Mouse (Mus musculus) midbrain, embryonic 16.5 days (tissue): ENCODE results near the gene Hist1h1t. TPM values are rescaled to one million over a fixed set of nuclear protein-coding genes. Genes with fewer than 3 reads are reported as not detected.
"Not testable (repeated sequence)": the region's sequence is repeated elsewhere in the genome, so short reads cannot be mapped to it uniquely, and the experiment has no call there.

Experiments
- ATAC-seq: fragments of 200-750 bp; cut with Nextera tagmentation; 2 replicates; pipeline ENCODE4 v1.8.0; 2017; ENCODE audit warnings: moderate TSS enrichment
- H3K27ac ChIP-seq: fragments of 300-500 bp; sonication (generic); 2 replicates; pipeline ENCODE4 v1.5.1; 2014; ENCODE audit warnings: mild to moderate bottlenecking, low read length, mixed read lengths
- H3K27me3 ChIP-seq: fragments of 300-500 bp; sonication (generic); 2 replicates; pipeline ENCODE4 v1.6.1; 2014; ENCODE audit warnings: low read depth, low read length, mixed read lengths; ENCODE audit not compliant: control insufficient read depth, insufficient read depth
- H3K36me3 ChIP-seq: fragments of 300-500 bp; sonication (generic); 2 replicates; pipeline ENCODE4 v1.6.1; 2014; ENCODE audit warnings: mild to moderate bottlenecking, low read length, moderate library complexity, mixed read lengths; ENCODE audit not compliant: control insufficient read depth, insufficient read depth
- H3K4me1 ChIP-seq: fragments of 300-500 bp; sonication (generic); 2 replicates; pipeline ENCODE4 v1.6.1; 2014; ENCODE audit warnings: mild to moderate bottlenecking, low read length, mixed read lengths; ENCODE audit not compliant: control insufficient read depth, insufficient read depth
- H3K4me2 ChIP-seq: fragments of 300-500 bp; sonication (generic); 2 replicates; pipeline ENCODE4 v1.6.1; 2014; ENCODE audit warnings: mild to moderate bottlenecking, low read length, mixed read lengths
- H3K4me3 ChIP-seq: fragments of 300-500 bp; sonication (generic); 2 replicates; pipeline ENCODE4 v1.5.1; 2014; ENCODE audit warnings: low read depth, mild to moderate bottlenecking, low read length, moderate library complexity, mixed read lengths
- H3K9ac ChIP-seq: fragments of 300-500 bp; sonication (generic); 2 replicates; pipeline ENCODE4 v1.6.1; 2014; ENCODE audit warnings: low read depth, low read length, mixed read lengths
- H3K9me3 ChIP-seq: fragments of 300-500 bp; sonication (generic); replicated peaks from 2 replicates; pipeline ENCODE4 v1.6.1; 2014; ENCODE audit warnings: mild to moderate bottlenecking, low read length, mixed read lengths; ENCODE audit not compliant: control insufficient read depth, poor library complexity, severe bottlenecking
- WGBS: fragments of 180-500 bp; shearing (Covaris S2); extraction: QIAGEN DNeasy Blood & Tissue Kit; methylation state at CpG from one replicate; pipeline ENCODE4 v1.1.7; 2014; 5-methylcytosine and 5-hydroxymethylcytosine counted together
- polyA plus RNA-seq: library from polyadenylated mRNA; unstranded; fragments of >200 nt; fragmentation: Nextera tagmentation; extraction: Ambion mirVana; gene quantifications from 2 replicates; pipeline ENCODE4 v1.2.1, GENCODE M21; 2015

The Hist1h1t gene
- polyA plus RNA-seq, 1 experiment from 2014 or later = not detected

GRCm38 (mm10) chr13:23697491-23698299 is 2.1 kb downstream of the Hist1h1t start:
- peak; percentile 87 for ATAC-seq
- Histone ChIP-seq H3K9ac (peak overlapping the region; percentile 58), H3K27ac (peak overlapping the region; percentile 90), H3K4me2 (peak overlapping the region; percentile 84), H3K36me3 (no peaks in the 10 kb centered on the region), H3K4me1 (peaks cover 11% of the 10 kb centered on the region), H3K9me3 (no peaks in the 10 kb centered on the region), H3K27me3 (no peaks in the 10 kb centered on the region), H3K4me3 (peak overlapping the region; percentile 52)
- whole genome bisulfite sequencing = under 1% methylated on average over 23 of the region's 32 CpGs

DNA sequence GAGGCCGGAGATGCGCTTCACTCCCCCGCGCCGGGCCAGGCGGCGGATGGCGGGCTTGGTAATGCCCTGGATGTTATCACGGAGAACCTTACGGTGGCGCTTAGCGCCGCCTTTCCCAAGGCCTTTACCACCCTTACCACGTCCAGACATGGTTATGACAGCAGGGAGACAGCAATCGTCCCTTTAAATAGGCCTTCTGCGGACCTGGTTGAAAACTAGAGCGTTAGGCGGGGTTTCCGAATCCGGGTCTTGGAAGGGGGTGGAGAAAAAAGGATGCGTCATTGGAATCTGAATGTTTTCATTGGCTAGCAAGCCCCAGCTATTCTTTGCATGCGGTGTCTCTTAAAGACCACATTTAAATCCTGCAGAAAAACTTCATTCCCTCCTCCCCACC is 2.7 kb downstream of the Hist1h1t start, which contains the start of gene Hist1h4c:
Gene Hist1h4c (minus strand): TSS at position 155 of the 394 bp plus-strand sequence.
- WGBS = under 1% methylated on average over 21 of the region's 22 CpGs
- H3K27ac ChIP-seq = peak within 1 kb of the TSS; percentile 90
- H3K4me3 ChIP-seq = peak within 1 kb of the TSS; percentile 52
- no peaks in the 10 kb centered on the region for H3K9me3 ChIP-seq
- ATAC-seq = peak; percentile 97
- peaks cover 11% of the 10 kb centered on the region for H3K4me1 ChIP-seq
- no peaks in the 10 kb centered on the region for H3K36me3 ChIP-seq
- peak within 1 kb of the TSS; percentile 58 for H3K9ac ChIP-seq
- H3K4me2 ChIP-seq = peak within 1 kb of the TSS; percentile 84
- H3K27me3 ChIP-seq = no peaks in the 10 kb centered on the region

- Histone ChIP-seq H3K4me3 (no peak overlapping the region), H3K27me3 (no peaks in the 10 kb centered on the region), H3K9ac (0 out of 2 replicates have a peak overlapping the region, but pooled peaks have one; percentile 14), H3K4me1 (peaks cover 11% of the 10 kb centered on the region), H3K27ac (peak overlapping the region; percentile 67), H3K4me2 (peak overlapping the region; percentile 84), H3K9me3 (no peaks in the 10 kb centered on the region), H3K36me3 (no peaks in the 10 kb centered on the region)
- ATAC-seq = no peak
- 60% methylated on average over 6 of the region's 6 CpGs for WGBS
Measured at GRCm38 (mm10) chr13:23698996-23699395, 3.4 kb downstream of the Hist1h1t start.

DNA sequence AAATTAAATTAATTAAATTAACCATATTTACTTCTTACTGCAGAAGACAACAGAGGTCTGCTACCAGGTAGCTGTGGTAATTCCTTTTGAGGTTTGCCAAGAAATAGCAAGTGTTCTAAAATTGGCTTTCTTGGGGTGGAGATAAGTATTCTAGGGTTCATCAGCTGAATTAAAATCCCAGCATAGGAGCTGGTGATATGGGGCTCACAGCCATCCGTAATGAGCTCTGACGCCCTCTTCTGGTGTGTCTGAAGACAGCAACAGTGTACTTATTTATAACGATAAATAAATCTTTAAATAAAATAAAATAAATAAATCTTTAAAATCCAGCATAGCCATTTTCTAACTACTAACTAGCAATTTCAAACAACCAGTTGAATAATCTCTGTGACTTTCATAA is 4.2 kb downstream of the Hist1h1t start:
- ATAC-seq = no peak

GRCm38 (mm10) chr13:23700786-23701520 is 5.3 kb downstream of the Hist1h1t start:
- Histone ChIP-seq H3K9ac (no peak overlapping the region), H3K27me3 (no peaks in the 10 kb centered on the region), H3K27ac (no peak overlapping the region), H3K4me3 (no peak overlapping the region), H3K36me3 (no peaks in the 10 kb centered on the region), H3K4me2 (no peak overlapping the region), H3K4me1 (peaks cover 11% of the 10 kb centered on the region), H3K9me3 (no peaks in the 10 kb centered on the region)
- WGBS = 28% methylated on average over 8 of the region's 8 CpGs
- 0 out of 2 replicates have a peak, but pooled peaks have one; percentile 15 for ATAC-seq

More for the DNA sequence above, 4.2 kb downstream of the Hist1h1t start:
- 73% methylated on average over 3 of the region's 3 CpGs for WGBS
- no peaks in the 10 kb centered on the region for H3K36me3 ChIP-seq
- H3K9me3 ChIP-seq = no peaks in the 10 kb centered on the region
- no peak overlapping the region for H3K9ac ChIP-seq
- no peak overlapping the region for H3K27ac ChIP-seq
- peaks cover 11% of the 10 kb centered on the region for H3K4me1 ChIP-seq
- no peak overlapping the region for H3K4me3 ChIP-seq
- no peak overlapping the region for H3K4me2 ChIP-seq
- no peaks in the 10 kb centered on the region for H3K27me3 ChIP-seq

- Histone ChIP-seq H3K4me1 (peaks cover 11% of the 10 kb centered on the region), H3K9ac (no peak overlapping the region), H3K4me2 (no peak overlapping the region), H3K9me3 (no peaks in the 10 kb centered on the region), H3K27ac (no peak overlapping the region), H3K27me3 (no peaks in the 10 kb centered on the region), H3K4me3 (no peak overlapping the region), H3K36me3 (no peaks in the 10 kb centered on the region)
- no peak for ATAC-seq
- 84% methylated on average over 4 of the region's 4 CpGs for WGBS
Measured at GRCm38 (mm10) chr13:23702220-23702619, 6.6 kb downstream of the Hist1h1t start.

GRCm38 (mm10) chr13:23702801-23703200 is 7.2 kb downstream of the Hist1h1t start:
- H3K27me3 ChIP-seq, ATAC-seq, H3K4me3 ChIP-seq, H3K9ac ChIP-seq, H3K27ac ChIP-seq, H3K4me1 ChIP-seq, H3K36me3 ChIP-seq, H3K9me3 ChIP-seq, H3K4me2 ChIP-seq: not testable (repeated sequence)
- WGBS = 92% methylated on average over 2 of the region's 2 CpGs

DNA sequence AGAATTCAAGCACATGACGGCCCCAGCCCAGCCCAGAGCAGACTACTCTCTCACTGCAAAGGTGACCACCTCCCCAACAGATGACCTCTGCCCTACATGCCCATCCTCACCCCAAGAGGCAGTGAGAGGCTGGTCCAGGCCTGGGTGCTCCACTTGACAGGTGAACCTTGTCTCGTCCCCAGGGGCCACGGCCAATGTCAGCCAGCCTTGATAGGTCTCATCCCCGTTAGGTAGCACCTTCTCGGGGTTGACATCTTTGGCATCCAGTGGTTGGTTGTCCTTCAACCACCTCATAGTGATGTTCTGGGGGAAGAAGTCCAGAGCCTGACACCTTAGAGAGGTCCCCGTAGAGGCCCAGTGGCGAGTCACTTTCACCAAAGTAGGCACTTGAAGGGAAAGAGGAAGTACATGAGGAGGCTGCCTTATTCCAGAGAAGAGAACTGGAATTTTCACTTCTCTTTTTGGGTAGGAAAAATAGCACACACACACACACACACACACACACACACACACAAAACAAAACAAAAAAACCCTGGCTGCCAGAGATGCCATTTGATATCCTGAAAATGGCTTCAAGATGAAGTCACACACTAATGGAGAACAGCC is 10.2 kb downstream of the Hist1h1t start:
- WGBS = 93% methylated on average over 7 of the region's 7 CpGs
- no peak overlapping the region for H3K27ac ChIP-seq
- H3K4me2 ChIP-seq = no peak overlapping the region
- H3K36me3 ChIP-seq = no peaks in the 10 kb centered on the region
- no peaks in the 10 kb centered on the region for H3K9me3 ChIP-seq
- peaks cover 8% of the 10 kb centered on the region for H3K4me1 ChIP-seq
- ATAC-seq = no peak
- no peaks in the 10 kb centered on the region for H3K27me3 ChIP-seq
- H3K4me3 ChIP-seq = no peak overlapping the region
- no peak overlapping the region for H3K9ac ChIP-seq
